10 mouse cellular contexts compared by ENCODE assay signal in genomic region chr11:69591899-69592637, GRCm38 (mm10). TPM values are rescaled to one million over a fixed set of nuclear protein-coding genes. Genes with fewer than 3 reads are reported as not detected.
DNase-seq lines count a peak whose midpoint lies in the region; ATAC-seq and TF ChIP-seq lines count a peak whose summit lies in the region.
"Had no signal": no experiment of that assay in that cellular context is flagged by ENCODE, and none has a peak within 500 bp of the region (broad histone marks: within the 10 kb centered on the region; RNA-seq: fewer than 3 reads in every experiment).

No protein-coding gene starts in this region.

- DNase-seq in kidney, postnatal 10 days = peak; percentile 25
- no peak for DNase-seq in kidney, adult 9 months
- DNase-seq in forebrain, postnatal 0 days = peak; percentile 77
- peak; percentile 36 to 56 for DNase-seq in left cerebral cortex, adult 18-20 months (ENCODE audit: low spot score in 2 of 2)
- DNase-seq in right cerebral cortex, adult 18-20 months = peak; percentile 69
- DNase-seq in adrenal gland, postnatal 36 days = no peak
- no peak for DNase-seq in embryo, embryonic 9.5 days (ENCODE audit: extremely low spot score)
- no peak for DNase-seq in kidney, adult 18-20 months

- peaks cover 51% of the 10 kb centered on the region for H3K36me3 ChIP-seq in forebrain, postnatal 0 days (ENCODE audit: insufficient read depth)

- H3K4me1 ChIP-seq in forebrain, postnatal 0 days (ENCODE audit: insufficient read depth) = no peaks in the 10 kb centered on the region

- peak; percentile 95 for ATAC-seq in forebrain, postnatal 0 days

- H3K4me2 ChIP-seq in forebrain, postnatal 0 days (ENCODE audit: low read depth) = no peak overlapping the region

- H3K4me3 ChIP-seq in forebrain, postnatal 0 days (ENCODE audit: low read depth, low read length) = no peak overlapping the region
- H3K4me3 ChIP-seq: erythroblast, embryonic 14.5 days had no signal

- no peaks in the 10 kb centered on the region for H3K9me3 ChIP-seq in forebrain, postnatal 0 days (ENCODE audit: low read length)

- H3K9ac ChIP-seq in forebrain, postnatal 0 days = no peak overlapping the region

- no peaks in the 10 kb centered on the region for H3K27me3 ChIP-seq in forebrain, postnatal 0 days (ENCODE audit: insufficient read depth, low read length)

- peak overlapping the region; percentile 62 for H3K27ac ChIP-seq in forebrain, postnatal 0 days (ENCODE audit: low read depth, low read length)
- H3K27ac ChIP-seq: macrophage had no signal

- no peak for TF ChIP-seq CTCF in forebrain, postnatal 0 days (IDR thresholded peaks at IDR 0.05; ENCODE audit: low read depth)

- WGBS in forebrain, postnatal 0 days = 28% methylated on average over 7 of the region's 7 CpGs

RNA-seq across cellular contexts. Expression of gene Trp53, which starts 11.9 kb away (rescaled TPM):
- 40.1 and 43.1 TPM in 2 replicates for total RNA-seq in forebrain, postnatal 0 days (2014; rRNA removed)
- 52.4 and 59.8 TPM in 2 replicates for polyA plus RNA-seq in forebrain, postnatal 0 days (2015; fragmentation: Nextera tagmentation; extraction: Ambion mirVana)
- total RNA-seq in left cerebral cortex, adult 18-20 months (2021) = 10 to 100 TPM; 22.9 to 25.9 TPM
- 10 to 100 TPM; 63.3 to 64.7 TPM for total RNA-seq in adrenal gland, postnatal 36 days (2021)

RNA-seq across cellular contexts. Expression of gene Wrap53, which starts 12.0 kb away (rescaled TPM):
- 10.5 and 13.1 TPM in 2 replicates for total RNA-seq in forebrain, postnatal 0 days (2014; rRNA removed)
- polyA plus RNA-seq in forebrain, postnatal 0 days (2015; fragmentation: Nextera tagmentation; extraction: Ambion mirVana) = 14.6 and 17.3 TPM in 2 replicates
- total RNA-seq in left cerebral cortex, adult 18-20 months (2021) = 10 to 100 TPM in 1 of 2 experiments, 1 to 10 TPM in 1; 9.2 to 10.7 TPM
- total RNA-seq in adrenal gland, postnatal 36 days (2021) = 1 to 10 TPM; 9.2 to 9.7 TPM

RNA-seq across cellular contexts. Expression of gene Atp1b2, which starts 13.7 kb away (rescaled TPM):
- 38.9 and 74.0 TPM in 2 replicates for total RNA-seq in forebrain, postnatal 0 days (2014; rRNA removed)
- 83.2 and 106 TPM in 2 replicates for polyA plus RNA-seq in forebrain, postnatal 0 days (2015; fragmentation: Nextera tagmentation; extraction: Ambion mirVana)
- 100 to 1,000 TPM; 392 to 424 TPM for total RNA-seq in left cerebral cortex, adult 18-20 months (2021)
- total RNA-seq in adrenal gland, postnatal 36 days (2021) = 10 to 100 TPM; 28.5 to 45.4 TPM
- polyA plus RNA-seq: macrophage had no signal

RNA-seq across cellular contexts. Expression of gene Shbg, which starts 25.6 kb away (rescaled TPM):
- not detected in 2 replicates for total RNA-seq in forebrain, postnatal 0 days (2014; rRNA removed)
- not detected in 2 replicates for polyA plus RNA-seq in forebrain, postnatal 0 days (2015; fragmentation: Nextera tagmentation; extraction: Ambion mirVana)
- not detected for total RNA-seq in left cerebral cortex, adult 18-20 months (2021)
- not detected for total RNA-seq in adrenal gland, postnatal 36 days (2021)
- polyA plus RNA-seq: macrophage had no signal

RNA-seq across cellular contexts. Expression of gene Sat2, which starts 29.8 kb away (rescaled TPM):
- 8.6 and 18.9 TPM in 2 replicates for total RNA-seq in forebrain, postnatal 0 days (2014; rRNA removed)
- 27.3 and 28.0 TPM in 2 replicates for polyA plus RNA-seq in forebrain, postnatal 0 days (2015; fragmentation: Nextera tagmentation; extraction: Ambion mirVana)
- 1 to 10 TPM; 8.5 to 9.5 TPM for total RNA-seq in left cerebral cortex, adult 18-20 months (2021)
- total RNA-seq in adrenal gland, postnatal 36 days (2021) = 10 to 100 TPM in 1 of 2 experiments, 1 to 10 TPM in 1; 5.7 to 11.3 TPM
- polyA plus RNA-seq: erythroblast, embryonic 14.5 days had no signal

Comparison
In these comparisons a context has a peak if more than half of its experiments do, and no peak if none do; other contexts are left out.
1. DNase-seq: peak in kidney, postnatal 10 days (single experiment), forebrain, postnatal 0 days (single experiment), left cerebral cortex, adult 18-20 months (2 of 2) and right cerebral cortex, adult 18-20 months (single experiment); none in kidney, adult 9 months (single experiment), adrenal gland, postnatal 36 days (0 of 2), embryo, embryonic 9.5 days (single experiment) and kidney, adult 18-20 months (single experiment).